Mouse (Mus musculus) R1 (cell line): Measurements from ENCODE around the gene Cd200r3.

Source experiments
- DNase-seq: peaks from one replicate; pipeline ENCODE4 v3.0.0-alpha.2; 2018; ENCODE audit warnings: low read depth, low spot score

Gene Cd200r3

GRCm38 (mm10) chr16:45030796-45031195 lies 87.3 kb downstream of the Cd200r3 start:
- no peak for DNase-seq
